Mouse (Mus musculus) kidney, adult 2 months (tissue): ENCODE data around the gene Znrf3. TPM values are rescaled to one million over a fixed set of nuclear protein-coding genes. Genes with fewer than 3 reads are reported as not detected.

Source experiments
- DNase-seq: peaks from one replicate; pipeline ENCODE4 v3.0.0; 2021
- H3K27ac ChIP-seq: fragments of 200-500 bp; 2 replicates; pipeline ENCODE4 v1.5.1; 2012; ENCODE audit warnings: low read depth, low read length, control low read depth, inconsistent platforms; ENCODE audit not compliant: insufficient read depth
- H3K27me3 ChIP-seq: fragments of 200-500 bp; replicated peaks from 2 replicates; pipeline ENCODE4 v1.6.1; 2012; ENCODE audit warnings: mild to moderate bottlenecking, moderate library complexity, low read length, inconsistent platforms; ENCODE audit not compliant: control insufficient read depth, insufficient read depth
- H3K36me3 ChIP-seq: fragments of 200-500 bp; 2 replicates; pipeline ENCODE4 v1.6.1; 2012; ENCODE audit warnings: mild to moderate bottlenecking, moderate library complexity, low read length, inconsistent platforms; ENCODE audit not compliant: control insufficient read depth, insufficient read depth
- H3K4me1 ChIP-seq: fragments of 200-500 bp; 2 replicates; pipeline ENCODE4 v1.6.1; 2011; ENCODE audit warnings: low read length; ENCODE audit not compliant: control insufficient read depth, insufficient read depth
- H3K4me3 ChIP-seq: fragments of 200-500 bp; 2 replicates; pipeline ENCODE4 v1.5.1; 2011; ENCODE audit warnings: mild to moderate bottlenecking, low read depth, low read length, control low read depth; ENCODE audit not compliant: insufficient read depth
- CTCF ChIP-seq: fragments of 200-500 bp; conservative IDR thresholded peaks from 2 replicates; pipeline ENCODE4 v1.5.1; 2011; ENCODE audit warnings: low read depth, mild to moderate bottlenecking, control low read depth, low read length, moderate library complexity, mixed read lengths; ENCODE audit not compliant: insufficient read depth, insufficient read length
- POLR2A ChIP-seq: fragments of 200-500 bp; IDR thresholded peaks from one replicate; pipeline ENCODE4 v1.6.1; 2011; ENCODE audit warnings: low read depth, low read length, control low read depth
- WGBS: fragments of 180-500 bp; shearing (Covaris S2); methylation state at CpG from one replicate; pipeline ENCODE4 v1.1.7; 2018; 5-methylcytosine and 5-hydroxymethylcytosine counted together
- polyA plus RNA-seq: library from polyadenylated mRNA; depleted of rRNA; stranded (reverse); fragments of >200 nt; gene quantifications from 2 replicates; pipeline ENCODE4 v1.2.3, GENCODE M21; 2012; rRNA removed

Gene Znrf3
- polyA plus RNA-seq, 1 experiment = 6.2 TPM

GRCm38 (mm10) chr11:5239706-5240690, 204.6 kb downstream of the Znrf3 start:
- H3K4me1 ChIP-seq = peaks cover 18% of the 10 kb centered on the region
- TF ChIP-seq CTCF (no peak), POLR2A (no peak)
- DNase-seq = no peak

More at GRCm38 (mm10) chr11:5239706-5240690, 204.6 kb downstream of the Znrf3 start:
- H3K4me3 ChIP-seq = no peak overlapping the region
- no peaks in the 10 kb centered on the region; the same call in 1 of the 2 replicates for H3K36me3 ChIP-seq
- H3K27ac ChIP-seq = peak overlapping the region; percentile 20; the same call in 1 of the 2 replicates
- no peaks in the 10 kb centered on the region for H3K27me3 ChIP-seq
- 48% methylated on average over 10 of the region's 10 CpGs for WGBS

Other genes with a start within 250 kb of the Znrf3 start
- 21.6 and 22.7 TPM in 2 replicates for gene Kremen1, start 183.3 kb downstream of the Znrf3 start, polyA plus RNA-seq
- 99.8 and 102 TPM in 2 replicates for gene Xbp1, start 75.8 kb upstream of the Znrf3 start, polyA plus RNA-seq
- 7.8 and 9.4 TPM in 2 replicates for gene Ccdc117, start 97.3 kb upstream of the Znrf3 start, polyA plus RNA-seq
- gene Ankrd36, start 124.8 kb upstream of the Znrf3 start, polyA plus RNA-seq = 0.03 and 0.10 TPM in 2 replicates